In the genomic region with DNA sequence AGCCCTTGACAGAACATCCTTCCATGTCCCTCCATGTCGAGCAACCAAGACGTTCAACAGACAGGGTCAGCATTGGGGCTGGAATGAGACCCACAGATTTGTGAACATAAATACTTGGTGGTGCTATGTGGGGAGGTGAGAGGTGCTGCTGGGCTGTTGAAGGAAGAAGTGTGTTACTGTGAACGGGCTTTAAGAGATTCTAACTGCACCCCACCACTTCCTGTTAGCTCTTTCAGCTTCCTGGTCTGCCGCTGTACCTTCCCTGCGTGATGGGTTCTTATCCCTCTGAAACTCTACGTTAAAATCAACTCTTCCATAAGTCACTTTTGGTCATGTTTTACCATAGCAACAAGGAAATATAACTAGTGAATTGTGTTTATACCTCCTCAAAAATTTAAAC, we compare ENCODE assay signal across 19 mouse cellular contexts.
DNase-seq lines count a peak whose midpoint lies in the region; ATAC-seq and TF ChIP-seq lines count a peak whose summit lies in the region.
"Had no signal": no experiment of that assay in that cellular context is flagged by ENCODE, and none has a peak within 500 bp of the region (broad histone marks: within the 10 kb centered on the region; RNA-seq: fewer than 3 reads in every experiment).

No protein-coding gene starts in this region.

- no peak for ATAC-seq in hindbrain, postnatal 0 days
- ATAC-seq: forebrain, embryonic 16.5 days had no signal

- DNase-seq in lung, postnatal 36 days, result peak; percentile 21
- no peak for DNase-seq in lung, adult 18-20 months
- peak; percentile 41 to 42 for DNase-seq in B cell, adult 2 months
- DNase-seq in natural killer cell, adult 2 months (ENCODE audit: low spot score in 2 of 2), result peak; percentile 12 to 22
- no peak for DNase-seq in hindbrain, postnatal 0 days (ENCODE audit: low spot score)
- DNase-seq in heart, postnatal 36 days, result no peak
- DNase-seq: adrenal gland, adult 2 months; cerebellum, adult 8-10 months; heart, adult 11 months; kidney, postnatal 4 days; layer of hippocampus, postnatal 36 days; midbrain, embryonic 14.5 days had no signal

- no peak for TF ChIP-seq POLR2A in bone marrow macrophage, adult 2 months (IDR thresholded peaks at IDR 0.05; ENCODE audit: borderline replicate concordance, low read depth, low read length)

- H3K4me2 ChIP-seq in hindbrain, postnatal 0 days (ENCODE audit: low read depth, low read length), result no peak overlapping the region
- H3K4me2 ChIP-seq: heart, embryonic 13.5 days; limb, embryonic 15.5 days; lung, embryonic 15.5 days; neural tube, embryonic 12.5 days had no signal

- no peaks in the 10 kb centered on the region for H3K36me3 ChIP-seq in hindbrain, postnatal 0 days (ENCODE audit: insufficient read depth, low read length)
- H3K36me3 ChIP-seq: G1E; heart, embryonic 13.5 days; limb, embryonic 15.5 days; lung, embryonic 15.5 days; neural tube, embryonic 12.5 days had no signal

- WGBS in hindbrain, postnatal 0 days, result 84% methylated on average over 6 of the region's 6 CpGs

- no peaks in the 10 kb centered on the region for H3K9me3 ChIP-seq in hindbrain, postnatal 0 days (ENCODE audit: low read length)
- H3K9me3 ChIP-seq: G1E; heart, embryonic 13.5 days; limb, embryonic 15.5 days; lung, embryonic 15.5 days; neural tube, embryonic 12.5 days had no signal

- TF ChIP-seq CTCF in bone marrow macrophage, adult 2 months (IDR thresholded peaks at IDR 0.05; ENCODE audit: low read depth, low read length), result no peak
- no peak for TF ChIP-seq CTCF in hindbrain, postnatal 0 days (IDR thresholded peaks at IDR 0.05; ENCODE audit: low read depth)

- intact Hi-C loops in heart, postnatal 36 days (cut with DNase I), result no loop called here

- peaks cover 36% of the 10 kb centered on the region for H3K4me1 ChIP-seq in bone marrow macrophage, adult 2 months (ENCODE audit: control insufficient read depth, insufficient read depth, low read length)
- H3K4me1 ChIP-seq in hindbrain, postnatal 0 days (ENCODE audit: insufficient read depth, low read length), result 0 out of 2 replicates have a peak, but pooled peaks cover 4% of the 10 kb centered on the region
- H3K4me1 ChIP-seq: lung, embryonic 15.5 days had no signal

- peak overlapping the region; percentile 64 for H3K27ac ChIP-seq in bone marrow macrophage, adult 2 months (ENCODE audit: insufficient read depth, low read depth, low read length)
- no peak overlapping the region for H3K27ac ChIP-seq in hindbrain, postnatal 0 days
- H3K27ac ChIP-seq: heart, embryonic 13.5 days; limb, embryonic 15.5 days; lung, embryonic 15.5 days; neural tube, embryonic 12.5 days had no signal

- H3K4me3 ChIP-seq in bone marrow macrophage, adult 2 months (ENCODE audit: insufficient read depth, low read length), result no peak overlapping the region
- no peak overlapping the region for H3K4me3 ChIP-seq in hindbrain, postnatal 0 days (ENCODE audit: low read length)
- H3K4me3 ChIP-seq: heart, embryonic 13.5 days; limb, embryonic 15.5 days; lung, embryonic 15.5 days; neural tube, embryonic 12.5 days had no signal

- H3K27me3 ChIP-seq in hindbrain, postnatal 0 days (ENCODE audit: insufficient read depth, low read length), result peaks cover 6% of the 10 kb centered on the region; the same call in 1 of the 2 replicates
- H3K27me3 ChIP-seq: heart, embryonic 13.5 days; lung, embryonic 15.5 days had no signal

- H3K9ac ChIP-seq in hindbrain, postnatal 0 days (replicated peaks; ENCODE audit: low read length), result no peak overlapping the region
- H3K9ac ChIP-seq: heart, embryonic 13.5 days; limb, embryonic 15.5 days; lung, embryonic 15.5 days; neural tube, embryonic 12.5 days had no signal

Comparison
In these comparisons a context has a peak if more than half of its experiments do, and no peak if none do; other contexts are left out.
1. DNase-seq: peak in lung, postnatal 36 days (single experiment), B cell, adult 2 months (2 of 2) and natural killer cell, adult 2 months (2 of 2); none in lung, adult 18-20 months (0 of 2), hindbrain, postnatal 0 days (single experiment) and heart, postnatal 36 days (0 of 2).